Mouse (Mus musculus) stomach, postnatal 0 days (tissue): ENCODE measurements around the gene March7.

Experiments used
- CTCF ChIP-seq: IDR thresholded peaks from 2 replicates; pipeline ENCODE4 v1.5.1; 2016; ENCODE audit warnings: antibody characterized with exemption, low read depth, mild to moderate bottlenecking, moderate library complexity
- EP300 ChIP-seq: optimal IDR thresholded peaks from 2 replicates; pipeline ENCODE3; 2016; ENCODE audit warnings: antibody characterized with exemption

DNA sequence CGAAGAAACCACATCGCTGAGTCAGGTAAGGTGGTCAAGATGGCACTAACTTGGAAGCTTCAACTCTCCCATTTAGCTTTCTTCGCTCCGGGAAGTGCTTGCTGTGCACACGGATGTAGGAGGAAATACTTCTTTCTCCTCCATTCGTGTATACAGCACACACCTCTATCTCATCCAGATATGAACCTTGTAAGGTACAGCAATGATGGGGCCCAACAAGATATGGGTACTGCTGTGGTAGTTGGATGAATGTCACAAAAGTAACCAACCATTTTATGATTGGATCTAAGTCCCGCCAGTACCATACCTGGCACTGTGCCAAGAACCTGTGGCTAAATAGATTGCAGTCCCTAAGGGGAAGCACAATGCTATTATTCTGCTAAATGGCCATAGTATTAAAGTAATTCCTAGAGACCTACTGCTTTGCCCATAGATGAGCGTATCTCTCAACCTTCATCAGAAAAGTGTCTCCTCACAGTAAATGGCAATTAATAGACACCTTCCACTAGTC, 75.5 kb downstream of the March7 start:
- TF ChIP-seq CTCF (no peak), EP300 (no peak)
